Mouse (Mus musculus) heart, embryonic 12.5 days (tissue): ENCODE measurements around the gene Ech1. TPM values are rescaled to one million over a fixed set of nuclear protein-coding genes. Genes with fewer than 3 reads are reported as not detected.

Experiments
- ATAC-seq: fragments of 200-750 bp; cut with Nextera tagmentation; 2 replicates; pipeline ENCODE4 v1.8.0; 2017; ENCODE audit warnings: moderate TSS enrichment, moderate library complexity; ENCODE audit not compliant: insufficient number of reproducible peaks, low FRiP score
- H3K27ac ChIP-seq: fragments of 300-500 bp; sonication (generic); 2 replicates; pipeline ENCODE4 v1.5.1; 2016; ENCODE audit warnings: mild to moderate bottlenecking, moderate library complexity; ENCODE audit not compliant: poor library complexity, severe bottlenecking
- H3K27me3 ChIP-seq: fragments of 300-500 bp; sonication (generic); replicated peaks from 2 replicates; pipeline ENCODE4 v1.6.1; 2016; ENCODE audit warnings: mild to moderate bottlenecking, moderate library complexity
- H3K36me3 ChIP-seq: fragments of 300-500 bp; sonication (generic); 2 replicates; pipeline ENCODE4 v1.6.1; 2016; ENCODE audit warnings: mild to moderate bottlenecking, moderate library complexity
- H3K4me1 ChIP-seq: fragments of 300-500 bp; sonication (generic); replicated peaks from 2 replicates; pipeline ENCODE4 v1.6.1; 2016; ENCODE audit warnings: mild to moderate bottlenecking
- H3K4me2 ChIP-seq: fragments of 300-500 bp; sonication (generic); 2 replicates; pipeline ENCODE4 v1.6.1; 2016; ENCODE audit warnings: mild to moderate bottlenecking, moderate library complexity
- H3K4me3 ChIP-seq: fragments of 300-500 bp; sonication (generic); 2 replicates; pipeline ENCODE4 v1.5.1; 2016; ENCODE audit warnings: mild to moderate bottlenecking
- H3K9ac ChIP-seq: fragments of 300-500 bp; sonication (generic); 2 replicates; pipeline ENCODE4 v1.6.1; 2016; ENCODE audit warnings: mild to moderate bottlenecking, moderate library complexity
- H3K9me3 ChIP-seq: fragments of 300-500 bp; sonication (generic); replicated peaks from 2 replicates; pipeline ENCODE4 v1.6.1; 2016; ENCODE audit warnings: mild to moderate bottlenecking, moderate library complexity
- WGBS: fragments of 180-500 bp; shearing (Covaris S2); methylation state at CpG from one replicate; pipeline ENCODE4 v1.1.7; 2016; 5-methylcytosine and 5-hydroxymethylcytosine counted together
- polyA plus RNA-seq: library from polyadenylated mRNA; unstranded; fragments of >200 nt; fragmentation: Nextera tagmentation; extraction: Ambion mirVana; gene quantifications from 2 replicates; pipeline ENCODE4 v1.2.1, GENCODE M21; 2016

Ech1 gene
- polyA plus RNA-seq, 1 experiment from 2014 or later: 142 TPM

DNA sequence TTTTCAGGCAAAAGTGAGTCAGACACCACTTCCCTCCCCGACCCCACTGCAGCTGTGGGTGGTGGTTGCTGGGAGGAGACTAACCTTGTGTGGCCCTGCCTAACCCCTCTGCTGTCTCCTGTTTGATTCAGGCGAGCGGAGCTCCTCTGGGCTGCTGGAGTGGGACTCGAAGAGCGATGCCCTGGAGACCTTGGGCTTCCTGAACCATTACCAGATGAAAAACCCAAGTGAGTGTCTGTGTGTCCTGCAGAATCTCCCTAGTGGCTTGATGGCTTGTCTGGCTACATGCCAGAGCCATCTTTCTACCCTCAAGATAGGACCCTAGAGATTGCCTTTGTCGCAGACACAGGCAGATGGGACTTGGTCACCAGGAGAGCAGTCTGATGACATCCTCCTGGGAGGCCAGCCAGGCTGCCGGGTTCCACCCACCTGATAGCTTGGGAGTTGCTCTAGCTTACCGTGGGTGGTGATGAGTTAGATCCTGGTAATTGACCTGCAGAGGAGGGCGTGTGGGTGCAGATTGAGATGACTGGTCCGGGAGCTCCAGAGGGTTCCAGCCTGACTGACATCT is 3.7 kb upstream of the Ech1 start:
- H3K4me1 ChIP-seq: peaks cover 60% of the 10 kb centered on the region
- ATAC-seq: no peak
- peaks cover 65% of the 10 kb centered on the region for H3K36me3 ChIP-seq
- H3K4me2 ChIP-seq: no peak overlapping the region
- peak overlapping the region; percentile 52; the same call in 1 of the 2 replicates for H3K27ac ChIP-seq
- no peaks in the 10 kb centered on the region for H3K27me3 ChIP-seq
- 0 out of 2 replicates have a peak overlapping the region, but pooled peaks have one; percentile 30 for H3K9ac ChIP-seq
- H3K4me3 ChIP-seq: no peak overlapping the region
- no peaks in the 10 kb centered on the region for H3K9me3 ChIP-seq
- 60% methylated on average over 10 of the region's 10 CpGs for WGBS

DNA sequence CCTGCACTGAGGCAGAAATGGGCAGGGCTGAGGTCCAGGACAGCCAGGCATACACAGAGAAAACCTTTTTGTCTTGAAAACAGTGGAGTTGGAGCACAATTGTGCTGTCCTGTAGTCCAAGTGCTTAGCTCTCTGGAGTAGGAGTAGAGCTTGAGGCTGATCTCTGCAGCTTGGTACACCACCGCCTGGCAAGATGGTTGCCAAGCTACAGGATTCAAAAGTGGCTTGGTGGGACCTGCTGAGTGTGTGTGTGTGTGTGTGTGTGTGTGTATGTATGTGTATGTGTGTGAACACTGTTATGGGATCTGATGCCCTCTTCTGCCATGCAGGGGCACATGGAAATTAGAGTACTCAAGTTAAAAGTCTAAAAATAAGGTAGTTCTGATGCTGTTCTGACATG is 2.5 kb upstream of the Ech1 start:
- Histone ChIP-seq H3K36me3 (peaks cover 56% of the 10 kb centered on the region), H3K4me1 (peaks cover 53% of the 10 kb centered on the region), H3K4me3 (no peak overlapping the region), H3K4me2 (no peak overlapping the region), H3K9me3 (no peaks in the 10 kb centered on the region), H3K9ac (no peak overlapping the region), H3K27me3 (no peaks in the 10 kb centered on the region), H3K27ac (peak overlapping the region; percentile 18; the same call in 1 of the 2 replicates)
- WGBS: 85% methylated on average over 1 of the region's 1 CpGs
- ATAC-seq: no peak

DNA sequence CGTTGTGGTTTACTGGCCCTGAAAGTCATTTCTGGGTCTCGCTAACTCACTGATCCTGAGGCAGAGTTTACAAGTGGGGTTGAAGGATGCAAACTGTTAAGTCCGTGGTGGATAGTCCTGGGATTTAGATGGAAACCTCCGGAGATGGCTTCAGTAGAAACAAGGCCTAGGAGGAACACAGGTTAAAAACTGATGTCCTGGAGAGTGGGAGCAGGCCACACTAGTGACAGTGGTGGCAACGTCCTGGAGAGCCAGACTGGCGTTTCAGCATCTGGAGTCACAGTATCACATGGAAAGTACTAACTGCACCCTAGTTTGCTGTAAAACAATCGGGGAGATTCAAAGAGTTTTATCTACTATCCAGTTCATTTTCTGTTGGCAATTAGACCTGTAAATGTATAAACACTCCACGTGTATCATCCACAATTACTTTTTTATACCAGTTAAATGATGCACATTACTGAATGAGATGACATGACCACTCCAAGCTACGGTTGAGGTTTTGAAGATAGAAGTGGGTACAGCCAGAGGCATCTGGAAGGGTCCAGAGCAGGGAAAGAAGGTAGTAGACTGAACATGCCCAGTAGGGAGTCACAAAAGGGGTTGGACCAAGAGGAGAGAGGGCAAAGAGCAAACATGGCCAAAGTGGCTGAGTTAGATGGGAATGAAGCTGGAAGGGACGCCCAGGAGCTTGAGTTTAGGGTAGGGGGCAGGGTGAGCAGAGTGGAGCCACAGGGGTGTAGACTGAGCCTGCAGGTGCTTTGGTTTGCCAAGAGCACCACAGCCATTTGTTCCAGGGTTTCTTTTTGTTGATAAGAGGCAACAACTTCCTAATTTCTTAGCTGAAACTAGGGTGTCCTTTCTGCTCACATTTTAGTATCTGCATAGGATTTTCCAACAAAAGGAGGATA is 1.8 kb upstream of the Ech1 start:
- H3K4me1 ChIP-seq: peaks cover 47% of the 10 kb centered on the region
- peaks cover 50% of the 10 kb centered on the region for H3K36me3 ChIP-seq

DNA sequence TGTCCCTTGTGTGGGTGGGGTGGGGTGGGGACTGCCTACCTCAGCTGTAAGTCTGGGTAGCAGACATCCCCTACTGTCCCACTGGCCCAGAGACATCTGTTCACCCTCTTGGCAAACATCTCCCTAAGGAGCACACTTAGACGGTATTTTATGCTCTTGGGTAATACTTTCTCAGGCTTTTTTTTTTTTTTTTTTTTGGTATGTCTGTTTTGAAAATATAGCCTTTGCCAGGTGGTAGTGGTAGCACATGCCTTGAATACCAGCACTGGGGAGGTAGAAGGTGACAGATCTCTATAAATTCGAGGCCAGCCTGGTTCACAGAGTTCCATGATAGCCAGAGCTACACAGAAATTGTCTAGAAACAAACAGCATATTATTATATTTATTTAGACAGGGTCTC is 1.1 kb upstream of the Ech1 start:
- no peaks in the 10 kb centered on the region for H3K9me3 ChIP-seq
- no peak overlapping the region for H3K4me2 ChIP-seq
- 69% methylated on average over 2 of the region's 2 CpGs for WGBS
- no peak for ATAC-seq
- H3K36me3 ChIP-seq: peaks cover 46% of the 10 kb centered on the region
- H3K27ac ChIP-seq: peak overlapping the region; percentile 78; the same call in 1 of the 2 replicates
- no peak overlapping the region for H3K9ac ChIP-seq
- H3K4me3 ChIP-seq: no peak overlapping the region
- peaks cover 40% of the 10 kb centered on the region for H3K4me1 ChIP-seq
- H3K27me3 ChIP-seq: no peaks in the 10 kb centered on the region

More for the DNA sequence above, 1.8 kb upstream of the Ech1 start:
- Histone ChIP-seq H3K9me3 (no peaks in the 10 kb centered on the region), H3K9ac (no peak overlapping the region), H3K27me3 (no peaks in the 10 kb centered on the region), H3K27ac (peak overlapping the region; percentile 25; the same call in 1 of the 2 replicates), H3K4me3 (no peak overlapping the region), H3K4me2 (no peak overlapping the region)
- no peak for ATAC-seq
- WGBS: 53% methylated on average over 10 of the region's 10 CpGs

DNA sequence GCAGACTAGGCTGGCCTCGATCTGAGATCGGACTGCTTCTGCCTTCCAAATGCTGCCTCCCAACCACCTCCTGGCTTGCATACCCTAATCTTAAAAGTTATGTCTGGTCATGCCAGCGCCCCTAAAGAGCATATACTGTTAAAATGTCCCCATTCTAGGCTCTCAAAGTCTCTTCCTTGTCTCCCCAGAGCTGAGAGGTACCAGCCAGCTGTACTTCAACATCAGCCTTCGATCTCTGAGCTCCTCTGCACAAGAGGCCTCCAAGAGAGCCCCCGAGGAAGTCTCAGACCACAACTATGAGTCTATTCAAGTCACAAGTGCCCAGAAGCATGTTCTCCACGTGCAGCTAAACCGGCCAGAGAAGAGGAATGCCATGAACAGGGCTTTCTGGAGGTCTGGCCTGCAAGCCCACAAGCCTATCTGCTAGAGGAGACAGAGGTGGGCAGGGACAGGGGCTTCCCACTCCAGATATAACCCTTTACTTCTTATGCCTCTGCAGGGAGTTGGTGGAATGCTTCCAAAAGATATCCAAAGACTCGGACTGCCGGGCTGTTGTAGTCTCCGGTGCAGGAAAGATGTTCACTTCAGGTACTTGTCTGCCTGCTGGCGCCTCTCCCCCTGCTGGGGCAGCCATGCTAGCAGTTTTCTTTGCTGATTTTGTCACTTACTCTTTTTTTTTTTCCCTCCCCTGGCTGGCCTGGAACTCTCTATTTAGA is 827 bp downstream of the Ech1 start:
- Histone ChIP-seq H3K4me2 (peak overlapping the region; percentile 66), H3K4me3 (peak overlapping the region; percentile 53), H3K36me3 (peaks cover 44% of the 10 kb centered on the region), H3K27ac (peak overlapping the region; percentile 78), H3K27me3 (no peaks in the 10 kb centered on the region), H3K9me3 (no peaks in the 10 kb centered on the region), H3K9ac (peak overlapping the region; percentile 71), H3K4me1 (peaks cover 25% of the 10 kb centered on the region)
- WGBS: 29% methylated on average over 11 of the region's 11 CpGs
- ATAC-seq: no peak

DNA sequence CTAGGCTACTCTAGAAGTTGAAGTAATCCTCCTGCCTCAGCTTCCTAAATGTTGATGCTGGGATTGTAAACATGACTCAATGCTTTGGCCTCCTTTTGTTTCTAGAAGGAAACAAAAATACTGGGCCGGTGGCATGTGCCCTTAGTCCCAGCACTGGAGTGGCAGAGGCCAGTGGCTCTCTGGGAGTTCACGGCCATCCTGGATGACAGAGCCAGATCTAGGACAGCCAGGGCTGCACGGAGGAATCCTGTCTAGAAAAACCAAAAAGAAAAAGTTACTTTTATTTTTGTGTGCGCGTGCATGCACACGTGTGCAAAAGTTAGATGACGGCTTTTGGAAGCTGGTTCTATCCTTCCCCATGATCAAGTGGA is 1.4 kb downstream of the Ech1 start:
- Histone ChIP-seq H3K4me1 (peaks cover 25% of the 10 kb centered on the region), H3K9ac (peak overlapping the region; percentile 27; the same call in 1 of the 2 replicates), H3K36me3 (peaks cover 44% of the 10 kb centered on the region), H3K9me3 (no peaks in the 10 kb centered on the region), H3K27me3 (no peaks in the 10 kb centered on the region), H3K4me2 (peak overlapping the region; percentile 66), H3K27ac (peak overlapping the region; percentile 78; the same call in 1 of the 2 replicates), H3K4me3 (no peak overlapping the region)
- whole genome bisulfite sequencing: 91% methylated on average over 7 of the region's 7 CpGs
- ATAC-seq: no peak

DNA sequence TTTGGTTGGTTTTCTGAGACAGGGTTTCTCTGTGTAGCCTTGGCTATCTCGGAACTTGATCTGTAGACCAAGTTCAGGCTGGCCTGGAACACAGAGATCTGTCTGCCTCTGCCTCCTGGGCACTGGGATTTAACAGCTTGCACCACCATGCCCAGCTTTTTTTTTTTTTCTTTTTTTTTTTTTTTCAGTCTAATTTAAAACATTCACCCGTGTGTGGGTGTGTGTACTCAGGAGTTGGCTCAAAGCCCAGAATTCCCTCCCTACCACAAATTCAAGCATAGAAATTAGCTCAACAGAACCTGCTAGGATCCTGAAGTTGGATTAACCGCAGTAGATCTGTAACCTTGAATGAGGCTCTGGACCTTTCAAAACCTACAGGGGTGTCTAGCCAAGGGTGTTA is 2.3 kb downstream of the Ech1 start:
- H3K4me1 ChIP-seq: peaks cover 27% of the 10 kb centered on the region
- WGBS: 51% methylated on average over 3 of the region's 3 CpGs
- no peak for ATAC-seq
- H3K27me3 ChIP-seq: no peaks in the 10 kb centered on the region
- H3K27ac ChIP-seq: no peak overlapping the region
- peaks cover 46% of the 10 kb centered on the region for H3K36me3 ChIP-seq
- H3K9me3 ChIP-seq: no peaks in the 10 kb centered on the region
- no peak overlapping the region for H3K9ac ChIP-seq
- H3K4me3 ChIP-seq: no peak overlapping the region
- no peak overlapping the region for H3K4me2 ChIP-seq

DNA sequence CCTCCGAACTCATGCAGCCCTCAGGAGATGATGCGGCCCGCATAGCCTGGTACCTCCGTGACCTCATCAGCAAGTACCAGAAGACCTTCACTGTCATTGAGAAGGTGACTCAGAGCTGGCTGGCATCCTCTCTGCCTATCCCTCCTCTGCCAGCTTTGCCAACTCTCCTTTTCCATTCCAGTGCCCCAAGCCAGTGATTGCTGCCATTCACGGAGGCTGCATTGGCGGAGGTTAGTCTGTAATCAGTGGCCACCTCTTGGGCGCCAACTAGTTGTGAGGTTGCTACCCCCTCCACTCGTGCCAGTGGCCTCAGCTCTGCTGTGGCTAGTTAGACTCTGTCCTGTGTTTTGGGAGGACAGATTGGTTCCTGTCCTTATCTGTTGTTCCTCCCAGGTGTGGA is 4.8 kb downstream of the Ech1 start:
- Histone ChIP-seq H3K9me3 (no peaks in the 10 kb centered on the region), H3K9ac (no peak overlapping the region), H3K4me2 (no peak overlapping the region), H3K36me3 (peaks cover 41% of the 10 kb centered on the region), H3K27ac (no peak overlapping the region), H3K4me1 (peaks cover 27% of the 10 kb centered on the region), H3K27me3 (no peaks in the 10 kb centered on the region), H3K4me3 (no peak overlapping the region)
- WGBS: 93% methylated on average over 8 of the region's 8 CpGs
- ATAC-seq: no peak

DNA sequence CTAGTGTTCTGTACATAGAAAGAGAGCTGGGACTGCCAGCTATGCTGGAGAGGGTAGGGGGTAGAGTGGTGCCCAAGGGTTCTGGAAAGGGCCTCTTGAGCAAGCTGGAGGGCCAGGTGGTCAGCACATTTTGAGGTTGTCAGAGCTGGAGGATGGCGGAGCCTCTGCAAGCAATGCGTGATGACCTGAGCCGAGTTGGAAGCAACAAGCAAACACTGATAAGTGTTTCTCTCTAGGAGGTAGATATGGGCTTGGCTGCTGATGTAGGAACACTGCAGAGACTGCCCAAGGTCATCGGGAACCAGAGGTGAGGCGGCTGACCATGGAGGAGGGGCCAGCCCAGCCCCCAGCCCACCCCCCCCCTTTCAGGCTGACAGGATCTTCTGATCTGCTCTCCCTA is 6.0 kb downstream of the Ech1 start:
- no peak overlapping the region for H3K4me3 ChIP-seq
- H3K27ac ChIP-seq: no peak overlapping the region
- ATAC-seq: no peak
- peaks cover 41% of the 10 kb centered on the region for H3K36me3 ChIP-seq
- no peak overlapping the region for H3K4me2 ChIP-seq
- WGBS: 60% methylated on average over 5 of the region's 5 CpGs
- peaks cover 22% of the 10 kb centered on the region for H3K4me1 ChIP-seq
- H3K27me3 ChIP-seq: no peaks in the 10 kb centered on the region
- H3K9ac ChIP-seq: no peak overlapping the region
- no peaks in the 10 kb centered on the region for H3K9me3 ChIP-seq

DNA sequence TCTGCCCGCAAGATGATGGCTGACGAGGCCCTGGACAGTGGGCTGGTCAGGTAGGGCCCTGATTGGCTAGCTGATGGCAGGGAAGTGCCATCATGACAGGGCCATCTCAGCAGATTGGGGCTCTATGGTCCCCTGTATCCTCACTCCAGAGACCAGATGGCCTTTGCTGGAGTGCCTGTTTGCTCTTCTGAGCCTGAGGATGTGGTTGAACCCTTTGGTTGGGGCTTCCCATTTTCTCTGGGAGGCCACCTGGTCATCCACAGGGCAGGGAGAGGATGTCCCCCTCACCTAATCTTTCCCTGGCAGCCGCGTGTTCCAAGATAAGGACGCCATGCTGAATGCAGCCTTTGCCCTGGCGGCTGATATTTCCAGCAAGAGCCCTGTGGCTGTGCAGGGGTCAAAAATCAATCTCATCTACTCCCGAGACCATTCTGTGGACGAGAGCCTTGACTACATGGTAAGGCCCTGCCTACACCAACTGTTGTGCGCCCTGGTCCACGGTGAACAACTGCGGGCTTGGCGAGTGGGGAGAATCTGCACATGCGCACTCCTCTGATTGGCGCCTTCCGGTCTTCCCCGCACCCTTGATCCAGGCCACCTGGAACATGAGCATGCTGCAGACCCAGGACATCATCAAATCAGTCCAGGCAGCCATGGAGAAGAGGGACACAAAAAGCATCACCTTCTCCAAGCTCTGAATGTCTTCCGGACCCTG is 6.6 kb downstream of the Ech1 start:
- no peak overlapping the region for H3K4me3 ChIP-seq
- WGBS: 72% methylated on average over 17 of the region's 17 CpGs
- ATAC-seq: no peak
- no peak overlapping the region for H3K27ac ChIP-seq
- no peaks in the 10 kb centered on the region for H3K9me3 ChIP-seq
- no peak overlapping the region for H3K4me2 ChIP-seq
- H3K9ac ChIP-seq: 0 out of 2 replicates have a peak overlapping the region, but pooled peaks have one; percentile 18
- peaks cover 39% of the 10 kb centered on the region for H3K36me3 ChIP-seq
- no peaks in the 10 kb centered on the region for H3K27me3 ChIP-seq
- peaks cover 16% of the 10 kb centered on the region for H3K4me1 ChIP-seq
